Mouse (Mus musculus) forebrain, embryonic 14.5 days (tissue): ENCODE results near the gene Zfp260. TPM values are rescaled to one million over a fixed set of nuclear protein-coding genes. Genes with fewer than 3 reads are reported as not detected.

Source experiments
- ATAC-seq: fragments of 200-750 bp; cut with Nextera tagmentation; 2 replicates; pipeline ENCODE4 v1.8.0; 2017; ENCODE audit warnings: mild to moderate bottlenecking, moderate library complexity
- DNase-seq: peaks from one replicate; pipeline ENCODE4 v3.0.0-alpha.2; 2015; ENCODE audit warnings: low spot score
- H3K27ac ChIP-seq: fragments of 300-500 bp; sonication (generic); 2 replicates; pipeline ENCODE4 v1.5.1; 2014; ENCODE audit warnings: low read depth, mild to moderate bottlenecking, control low read depth, low read length, moderate library complexity
- H3K27me3 ChIP-seq: fragments of 300-500 bp; sonication (generic); replicated peaks from 2 replicates; pipeline ENCODE4 v1.6.1; 2014; ENCODE audit warnings: low read length, control low read depth, mixed read lengths; ENCODE audit not compliant: control insufficient read depth, insufficient read depth
- H3K36me3 ChIP-seq: fragments of 300-500 bp; sonication (generic); 2 replicates; pipeline ENCODE4 v1.6.1; 2014; ENCODE audit warnings: low read length, control low read depth; ENCODE audit not compliant: control insufficient read depth, insufficient read depth
- H3K4me1 ChIP-seq: fragments of 300-500 bp; sonication (generic); 2 replicates; pipeline ENCODE4 v1.6.1; 2014; ENCODE audit warnings: antibody characterized with exemption, low read length, control low read depth; ENCODE audit not compliant: control insufficient read depth, insufficient read depth
- H3K4me2 ChIP-seq: fragments of 300-500 bp; sonication (generic); 2 replicates; pipeline ENCODE4 v1.6.1; 2014; ENCODE audit warnings: mild to moderate bottlenecking, control low read depth, low read length
- H3K4me3 ChIP-seq: fragments of 300-500 bp; sonication (generic); 2 replicates; pipeline ENCODE4 v1.5.1; 2014; ENCODE audit warnings: low read depth, low read length, control low read depth
- H3K9ac ChIP-seq: fragments of 300-500 bp; sonication (generic); 2 replicates; pipeline ENCODE4 v1.6.1; 2014; ENCODE audit warnings: mild to moderate bottlenecking, low read length, control low read depth, moderate library complexity
- H3K9me3 ChIP-seq: fragments of 300-500 bp; sonication (generic); replicated peaks from 2 replicates; pipeline ENCODE4 v1.6.1; 2016; ENCODE audit warnings: low read length, control low read depth, mixed read lengths; ENCODE audit not compliant: control insufficient read depth
- WGBS: fragments of 180-500 bp; shearing (Covaris S2); extraction: QIAGEN DNeasy Blood & Tissue Kit; methylation state at CpG from one replicate; pipeline ENCODE4 v1.1.7; 2014; 5-methylcytosine and 5-hydroxymethylcytosine counted together
- microRNA-seq: library from miRNA; unstranded; fragments of <30 nt; microRNA quantifications from one replicate; pipeline ENCODE4, GENCODE M21; 2016
- polyA plus RNA-seq: library from polyadenylated mRNA; unstranded; fragments of >200 nt; fragmentation: Nextera tagmentation; extraction: Ambion mirVana; gene quantifications from 2 replicates; pipeline ENCODE4 v1.2.1, GENCODE M21; 2014

Zfp260 gene
- polyA plus RNA-seq, 1 experiment from 2014 or later: 123 TPM

DNA sequence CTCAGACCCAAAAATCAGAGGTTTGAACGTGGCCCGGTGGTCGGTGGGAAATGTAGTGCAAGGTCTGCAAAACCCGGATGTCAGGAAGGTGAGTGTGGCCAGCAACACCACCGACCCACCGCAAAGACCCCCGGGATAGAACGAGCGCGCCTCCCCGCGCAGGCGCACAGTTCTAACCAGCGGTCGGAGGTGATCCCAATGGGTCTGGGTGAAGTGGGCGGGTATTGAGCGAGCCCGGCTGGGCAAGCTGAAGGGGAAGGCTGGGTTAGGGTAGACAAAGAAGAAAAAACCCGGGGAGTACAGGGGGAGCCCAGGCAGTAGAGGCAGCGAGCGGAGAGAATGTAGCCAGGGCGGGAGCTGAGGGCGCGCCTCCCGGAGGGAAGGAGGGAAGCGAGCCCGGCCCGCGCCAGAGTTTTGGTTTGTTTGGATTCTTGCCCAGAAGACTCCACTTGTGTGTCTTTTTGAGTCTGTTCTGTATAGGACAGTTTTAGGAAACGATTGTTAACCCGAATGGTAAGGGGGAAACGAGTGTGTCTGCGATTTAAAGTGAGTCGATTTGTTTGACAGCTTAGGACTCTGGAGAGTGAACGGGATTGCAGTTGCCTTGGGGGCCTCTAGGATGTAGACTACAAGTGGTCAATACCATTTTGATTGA lies 49.1 kb downstream of the Zfp260 start:
- peak; percentile 96 for ATAC-seq
- no peaks in the 10 kb centered on the region for H3K27me3 ChIP-seq
- peak overlapping the region; percentile 62 for H3K4me2 ChIP-seq
- peak overlapping the region; percentile 52 for H3K4me3 ChIP-seq
- WGBS: 6% methylated on average over 35 of the region's 35 CpGs
- H3K27ac ChIP-seq: peak overlapping the region; percentile 89
- no peaks in the 10 kb centered on the region for H3K36me3 ChIP-seq
- peak; percentile 92 for DNase-seq
- H3K9ac ChIP-seq: peak overlapping the region; percentile 69
- 0 out of 2 replicates have a peak, but pooled peaks cover 6% of the 10 kb centered on the region for H3K9me3 ChIP-seq
- no peaks in the 10 kb centered on the region for H3K4me1 ChIP-seq

DNA sequence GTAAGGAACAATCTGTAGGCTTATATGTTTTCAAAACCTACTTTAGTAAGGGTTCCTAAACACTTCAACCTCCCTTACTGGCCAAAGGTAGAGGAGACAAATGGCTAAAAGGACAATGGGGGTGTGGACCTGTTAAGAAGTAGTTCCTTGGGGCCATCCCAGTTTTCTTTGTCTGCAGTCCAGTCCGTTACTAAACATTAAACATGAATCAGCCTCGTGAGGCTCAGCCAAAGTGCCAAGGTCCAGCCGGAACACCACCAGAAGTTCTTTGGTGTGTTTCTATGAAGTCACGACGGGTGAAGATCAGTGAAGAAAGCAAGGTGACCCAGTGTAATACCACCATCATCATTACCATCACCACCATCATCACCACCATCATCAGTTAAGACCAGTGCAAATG lies 52.4 kb downstream of the Zfp260 start:
- WGBS: 86% methylated on average over 5 of the region's 5 CpGs
- ATAC-seq (no peak), DNase-seq (no peak)
- Histone ChIP-seq H3K27me3 (no peaks in the 10 kb centered on the region), H3K4me3 (no peak overlapping the region), H3K9me3 (peaks cover 30% of the 10 kb centered on the region), H3K4me2 (no peak overlapping the region), H3K9ac (no peak overlapping the region), H3K36me3 (no peaks in the 10 kb centered on the region; the same call in 1 of the 2 replicates), H3K27ac (no peak overlapping the region), H3K4me1 (no peaks in the 10 kb centered on the region)

DNA sequence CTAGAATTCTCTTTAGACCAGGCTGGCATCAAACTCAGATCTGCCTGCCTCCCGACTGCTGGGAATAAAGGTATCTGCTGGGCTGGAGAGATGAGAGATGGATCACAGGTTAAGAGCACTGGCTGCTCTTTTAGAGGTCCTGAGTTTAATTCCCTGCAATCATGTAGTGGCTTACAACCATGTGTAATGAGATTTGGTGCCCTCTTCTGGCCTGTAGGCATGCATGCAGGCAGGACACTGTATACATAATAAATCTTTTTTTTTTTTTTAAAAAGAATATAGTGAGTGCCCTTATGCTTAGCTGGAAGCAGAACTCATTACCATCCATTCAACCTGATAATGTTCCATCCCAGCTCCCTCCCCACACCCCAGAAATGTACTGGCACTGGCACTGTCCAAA lies 59.5 kb downstream of the Zfp260 start:
- Histone ChIP-seq H3K4me2 (no peak overlapping the region), H3K4me1 (no peaks in the 10 kb centered on the region), H3K9me3 (peaks cover 81% of the 10 kb centered on the region), H3K4me3 (no peak overlapping the region), H3K36me3 (peaks cover 31% of the 10 kb centered on the region), H3K27ac (no peak overlapping the region), H3K27me3 (no peaks in the 10 kb centered on the region), H3K9ac (no peak overlapping the region)
- DNase-seq (no peak), ATAC-seq (no peak)
- WGBS: 94% methylated on average over 1 of the region's 1 CpGs

DNA sequence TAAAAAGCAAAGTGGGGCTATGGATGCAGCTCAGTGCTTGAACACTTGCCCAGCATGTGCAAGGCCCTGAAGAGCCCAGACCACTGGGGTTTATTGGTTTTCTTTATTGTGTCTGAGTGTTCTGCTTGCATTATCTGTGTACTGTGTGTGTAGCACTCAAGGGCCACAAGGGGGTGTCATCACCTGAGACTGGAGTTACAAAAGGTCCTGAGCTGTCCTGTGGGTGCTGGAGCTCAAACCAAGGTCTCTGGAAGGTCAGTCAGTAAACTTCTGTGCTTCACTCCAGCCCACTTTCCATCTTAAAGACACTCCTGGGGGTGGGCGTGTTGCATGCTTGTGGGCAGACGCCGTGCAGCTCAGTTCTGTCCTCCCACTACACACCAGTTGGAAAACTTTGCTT lies 60.9 kb downstream of the Zfp260 start:
- Histone ChIP-seq H3K36me3 (peaks cover 45% of the 10 kb centered on the region), H3K4me2 (no peak overlapping the region), H3K4me1 (no peaks in the 10 kb centered on the region), H3K4me3 (no peak overlapping the region), H3K27ac (no peak overlapping the region), H3K27me3 (no peaks in the 10 kb centered on the region), H3K9me3 (peaks cover 79% of the 10 kb centered on the region), H3K9ac (no peak overlapping the region)
- WGBS: 98% methylated on average over 3 of the region's 3 CpGs
- DNase-seq (no peak), ATAC-seq (no peak)

Small RNA genes within 50 kb of the gene (microRNA-seq; reads per million reads assigned to microRNA genes)
- not detected for gene Gm23368

Other genes starting within 250 kb of the Zfp260 start
- 15.7 and 17.1 TPM in 2 replicates for gene Zfp940, start 241.1 kb upstream of the Zfp260 start, polyA plus RNA-seq
- gene Zfp420, start 234.8 kb upstream of the Zfp260 start, polyA plus RNA-seq: 16.5 and 21.6 TPM in 2 replicates
- gene Zfp27, start 188.2 kb upstream of the Zfp260 start, polyA plus RNA-seq: 19.2 and 20.5 TPM in 2 replicates
- 9.9 and 10.5 TPM in 2 replicates for gene Zfp383, start 186.6 kb upstream of the Zfp260 start, polyA plus RNA-seq
- gene Zfp74, start 140.7 kb upstream of the Zfp260 start, polyA plus RNA-seq: 9.2 and 15.7 TPM in 2 replicates
- 2.9 and 4.3 TPM in 2 replicates for gene Zfp568, start 110.8 kb upstream of the Zfp260 start, polyA plus RNA-seq
- 14.3 and 17.1 TPM in 2 replicates for gene Zfp14, start 43.4 kb upstream of the Zfp260 start, polyA plus RNA-seq
- 13.6 and 13.8 TPM in 2 replicates for gene Zfp82, start 21.9 kb upstream of the Zfp260 start, polyA plus RNA-seq
- 2.0 and 2.7 TPM in 2 replicates for gene Gm26920, start 4.4 kb upstream of the Zfp260 start, polyA plus RNA-seq
- gene Zfp566, start 4.2 kb upstream of the Zfp260 start, polyA plus RNA-seq: 18.7 and 20.3 TPM in 2 replicates
- 4.6 and 7.7 TPM in 2 replicates for gene Zfp382, start 27.2 kb downstream of the Zfp260 start, polyA plus RNA-seq
- 27.4 and 29.0 TPM in 2 replicates for gene Zfp146, start 75.0 kb downstream of the Zfp260 start, polyA plus RNA-seq
- gene Cox7a1, start 89.4 kb downstream of the Zfp260 start, polyA plus RNA-seq: 4.8 and 5.5 TPM in 2 replicates
- gene Capns1, start 104.0 kb downstream of the Zfp260 start, polyA plus RNA-seq: 50.8 and 56.9 TPM in 2 replicates
- gene Polr2i, start 137.2 kb downstream of the Zfp260 start, polyA plus RNA-seq: 191 and 256 TPM in 2 replicates
- 376 and 384 TPM in 2 replicates for gene Tbcb, start 137.5 kb downstream of the Zfp260 start, polyA plus RNA-seq
- not detected in 2 replicates for gene Ovol3, start 140.9 kb downstream of the Zfp260 start, polyA plus RNA-seq
- gene Thap8, start 185.3 kb downstream of the Zfp260 start, polyA plus RNA-seq: 0.27 and 0.32 TPM in 2 replicates
- gene Wdr62, start 185.6 kb downstream of the Zfp260 start, polyA plus RNA-seq: 5.6 and 5.8 TPM in 2 replicates
- gene Clip3, start 197.0 kb downstream of the Zfp260 start, polyA plus RNA-seq: 142 and 174 TPM in 2 replicates
- gene Alkbh6, start 213.9 kb downstream of the Zfp260 start, polyA plus RNA-seq: 102 and 118 TPM in 2 replicates
- gene Syne4, start 220.0 kb downstream of the Zfp260 start, polyA plus RNA-seq: 3.6 and 3.7 TPM in 2 replicates
- gene E130208F15Rik, start 227.0 kb downstream of the Zfp260 start, polyA plus RNA-seq: not detected in 2 replicates
- 18.7 and 23.8 TPM in 2 replicates for gene Sdhaf1, start 229.1 kb downstream of the Zfp260 start, polyA plus RNA-seq